Mouse (Mus musculus) myocyte (in vitro differentiated cells): ENCODE measurements around the gene Tab3. TPM values are rescaled to one million over a fixed set of nuclear protein-coding genes. Genes with fewer than 3 reads are reported as not detected.

Experiments used
- H3K27me3 ChIP-seq: one replicate; pipeline ENCODE4 v1.6.1; 2011; ENCODE audit not compliant: control insufficient read depth, insufficient read depth, insufficient read length
- H3K36me3 ChIP-seq: one replicate; pipeline ENCODE4 v1.6.1; 2011; ENCODE audit not compliant: control insufficient read depth, insufficient read depth
- H3K4me2 ChIP-seq: one replicate; pipeline ENCODE4 v1.6.1; 2011; ENCODE audit warnings: low read depth, control low read depth
- H3K4me3 ChIP-seq: one replicate; pipeline ENCODE4 v1.5.1; 2011; ENCODE audit warnings: mild to moderate bottlenecking, control low read depth, moderate library complexity
- H3K79me2 ChIP-seq: one replicate; pipeline ENCODE4 v1.6.1; 2011; ENCODE audit not compliant: control insufficient read depth, insufficient read depth
- H3ac ChIP-seq: one replicate; pipeline ENCODE4 v1.6.1; 2011; ENCODE audit not compliant: control insufficient read depth, insufficient read length
- CEBPB ChIP-seq: IDR thresholded peaks from 2 replicates; pipeline ENCODE4 v1.6.1; 2011; ENCODE audit warnings: mild to moderate bottlenecking, moderate library complexity; ENCODE audit not compliant: poor library complexity, insufficient read depth, severe bottlenecking
- E2F4 ChIP-seq: IDR thresholded peaks from one replicate; pipeline ENCODE4 v1.6.1; 2011; ENCODE audit warnings: mild to moderate bottlenecking, control low read depth, moderate library complexity; ENCODE audit not compliant: insufficient read depth
- MAX ChIP-seq: IDR thresholded peaks from one replicate; pipeline ENCODE4 v1.6.1; 2011; ENCODE audit warnings: low read depth, mild to moderate bottlenecking, control low read depth
- MYOD1 ChIP-seq, 3 experiments: IDR thresholded peaks; one replicate each; pipeline ENCODE4 v1.6.1; 2011; ENCODE audit warnings: control low read depth in 2 of 3, low read depth in 2 of 3, mild to moderate bottlenecking in 2 of 3, moderate library complexity in 1 of 3; ENCODE audit not compliant: insufficient read length in 2 of 3, control insufficient read depth in 1 of 3
- MYOG ChIP-seq, 3 experiments: IDR thresholded peaks; one replicate each; pipeline ENCODE4 v1.6.1; 2011; ENCODE audit warnings: control low read depth in 2 of 3, low read depth in 2 of 3, mild to moderate bottlenecking in 2 of 3; ENCODE audit not compliant: insufficient read length in 2 of 3, control insufficient read depth in 1 of 3, insufficient read depth in 1 of 3
- POLR2A ChIP-seq: IDR thresholded peaks from one replicate; pipeline ENCODE4 v1.6.1; 2011; ENCODE audit warnings: low read depth, mild to moderate bottlenecking, control low read depth, moderate library complexity; ENCODE audit not compliant: insufficient read length
- POLR2AphosphoS2 ChIP-seq: IDR thresholded peaks from one replicate; pipeline ENCODE4 v1.6.1; 2011; ENCODE audit warnings: low read depth, control low read depth; ENCODE audit not compliant: insufficient read length
- REST ChIP-seq: IDR thresholded peaks from one replicate; pipeline ENCODE4 v1.6.1; 2011; ENCODE audit warnings: mild to moderate bottlenecking, control low read depth, moderate library complexity; ENCODE audit not compliant: insufficient read depth, insufficient read length
- SRF ChIP-seq: IDR thresholded peaks from one replicate; pipeline ENCODE4 v1.6.1; 2011; ENCODE audit warnings: low read depth; ENCODE audit not compliant: control insufficient read depth, insufficient read length
- TCF12 ChIP-seq: IDR thresholded peaks from one replicate; pipeline ENCODE4 v1.6.1; 2011; ENCODE audit warnings: mild to moderate bottlenecking, control low read depth; ENCODE audit not compliant: poor library complexity, insufficient read depth, severe bottlenecking
- TCF3 ChIP-seq: IDR thresholded peaks from one replicate; pipeline ENCODE4 v1.6.1; 2011; ENCODE audit warnings: low read depth, control low read depth; ENCODE audit not compliant: insufficient read length
- USF1 ChIP-seq: IDR thresholded peaks from one replicate; pipeline ENCODE4 v1.6.1; 2011; ENCODE audit warnings: low read depth, mild to moderate bottlenecking, control low read depth, moderate library complexity
- polyA plus RNA-seq: library from polyadenylated mRNA; unstranded; fragments of >200 nt; fragmentation: generic; extraction: Trizol; gene quantifications from one replicate; pipeline ENCODE4 v1.2.1, GENCODE M21; 2012; ENCODE audit warnings: missing spikeins

Gene Tab3
- polyA plus RNA-seq, 1 experiment: 1.00 TPM

GRCm38 (mm10) chrX:85566256-85566655 lies 7.6 kb upstream of the Tab3 start:
- H3K4me2 ChIP-seq: no peak overlapping the region
- no peaks in the 10 kb centered on the region for H3K36me3 ChIP-seq
- H3K4me3 ChIP-seq: no peak overlapping the region
- H3K79me2 ChIP-seq: no peaks in the 10 kb centered on the region
- no peak overlapping the region for H3ac ChIP-seq
- H3K27me3 ChIP-seq: no peaks in the 10 kb centered on the region
- TF ChIP-seq USF1 (no peak), TCF3 (no peak)

- peak overlapping the region; percentile 81 for H3K4me2 ChIP-seq
- peak overlapping the region; percentile 5 for H3ac ChIP-seq
- H3K36me3 ChIP-seq: no peaks in the 10 kb centered on the region
- H3K27me3 ChIP-seq: no peaks in the 10 kb centered on the region
- H3K79me2 ChIP-seq: peaks cover 13% of the 10 kb centered on the region
- no peak for TF ChIP-seq POLR2A
- no peak for TF ChIP-seq REST
- no peak for TF ChIP-seq MYOD1 (IDR thresholded peaks at IDR 0.05; ENCODE audit: control insufficient read depth in 1 of 3, insufficient read length in 2 of 3, low read depth in 2 of 3)
- TF ChIP-seq E2F4: no peak
- TF ChIP-seq TCF12: no peak
- no peak for TF ChIP-seq MAX
- no peak for TF ChIP-seq SRF
- TF ChIP-seq CEBPB: no peak
- TF ChIP-seq MYOG (IDR thresholded peaks at IDR 0.05; ENCODE audit: control insufficient read depth in 1 of 3, insufficient read depth in 1 of 3, insufficient read length in 2 of 3, low read depth in 2 of 3): no peak
- no peak for TF ChIP-seq USF1
- no peak for TF ChIP-seq POLR2AphosphoS2
- peak overlapping the region; percentile 34 for H3K4me3 ChIP-seq
These were observed 340 bp downstream of the Tab3 start for GRCm38 (mm10) chrX:85574182-85574541.

GRCm38 (mm10) chrX:85576310-85576709 lies 2.5 kb downstream of the Tab3 start:
- no peaks in the 10 kb centered on the region for H3K27me3 ChIP-seq
- H3K36me3 ChIP-seq: no peaks in the 10 kb centered on the region
- no peak overlapping the region for H3K4me2 ChIP-seq
- TF ChIP-seq POLR2A (no peak), REST (no peak), MAX (no peak), CEBPB (no peak), POLR2AphosphoS2 (no peak)
- no peak overlapping the region for H3K4me3 ChIP-seq
- H3ac ChIP-seq: no peak overlapping the region
- H3K79me2 ChIP-seq: peaks cover 13% of the 10 kb centered on the region

GRCm38 (mm10) chrX:85580768-85581167 lies 6.9 kb downstream of the Tab3 start:
- Histone ChIP-seq H3K4me3 (no peak overlapping the region), H3K36me3 (no peaks in the 10 kb centered on the region), H3K27me3 (no peaks in the 10 kb centered on the region), H3ac (no peak overlapping the region), H3K79me2 (no peaks in the 10 kb centered on the region), H3K4me2 (no peak overlapping the region)
- TF ChIP-seq POLR2A (no peak), MAX (no peak), MYOG (IDR thresholded peaks at IDR 0.05; ENCODE audit: control insufficient read depth in 1 of 3, insufficient read depth in 1 of 3, insufficient read length in 2 of 3, low read depth in 2 of 3) (no peak), SRF (no peak), TCF12 (no peak), POLR2AphosphoS2 (no peak), TCF3 (no peak), USF1 (no peak), MYOD1 (IDR thresholded peaks at IDR 0.05; ENCODE audit: control insufficient read depth in 1 of 3, insufficient read length in 2 of 3, low read depth in 2 of 3) (no peak), REST (no peak), E2F4 (no peak), CEBPB (no peak)

- Histone ChIP-seq H3K4me2 (no peak overlapping the region), H3K36me3 (no peaks in the 10 kb centered on the region), H3K4me3 (no peak overlapping the region), H3K27me3 (no peaks in the 10 kb centered on the region), H3K79me2 (no peaks in the 10 kb centered on the region), H3ac (no peak overlapping the region)
- TF ChIP-seq TCF12 (no peak), SRF (no peak), MYOG (IDR thresholded peaks at IDR 0.05; ENCODE audit: control insufficient read depth in 1 of 3, insufficient read depth in 1 of 3, insufficient read length in 2 of 3, low read depth in 2 of 3) (no peak), REST (no peak), MAX (no peak), CEBPB (no peak), E2F4 (no peak)
These were observed 8.7 kb downstream of the Tab3 start for GRCm38 (mm10) chrX:85582517-85582916.
